Mouse (Mus musculus): ENCODE data around the gene Xntrpc. TPM values are rescaled to one million over a fixed set of nuclear protein-coding genes. Genes with fewer than 3 reads are reported as not detected.

The Xntrpc gene
- total RNA-seq, 2 experiments from 2014 or later: 1.5 to 1.8 TPM

GRCm38 (mm10) chr7:102132395-102132794 lies 66.9 kb downstream of the Xntrpc start:
- no peak for ATAC-seq (replicated peaks; ENCODE audit: poor library complexity, severe bottlenecking)

DNA sequence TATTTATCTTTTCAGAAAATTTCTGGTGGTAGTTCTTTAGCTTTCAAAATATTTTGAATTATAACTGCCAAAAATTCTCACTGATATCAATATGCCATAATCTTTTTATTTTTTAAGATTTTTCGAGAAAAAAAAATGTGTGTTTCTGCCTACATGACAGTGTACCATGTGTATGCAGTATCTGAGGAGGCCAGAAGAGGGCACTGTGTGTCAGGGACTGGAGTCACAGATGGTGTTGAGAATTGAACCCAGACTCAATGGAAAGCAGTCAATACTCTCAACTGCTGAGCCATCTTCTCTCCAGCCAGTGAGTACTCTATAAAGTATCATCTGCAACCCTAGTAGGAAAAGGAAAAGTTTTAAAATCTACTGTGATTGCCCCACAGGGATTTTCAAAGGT lies 72.0 kb downstream of the Xntrpc start:
- ATAC-seq (replicated peaks; ENCODE audit: poor library complexity, severe bottlenecking): peak; percentile 67

GRCm38 (mm10) chr7:102137898-102138297 lies 72.4 kb downstream of the Xntrpc start:
- no peak for ATAC-seq (replicated peaks; ENCODE audit: poor library complexity, severe bottlenecking)

Other genes starting within 250 kb of the Xntrpc start
- not detected in 2 replicates for gene Phox2a, start 247.4 kb upstream of the Xntrpc start, total RNA-seq (2014; fragmentation: Nextera tagmentation)
- not detected in 2 replicates for gene Phox2a, start 247.4 kb upstream of the Xntrpc start, total RNA-seq (2017)
- gene Inppl1, start 227.5 kb upstream of the Xntrpc start, total RNA-seq (2014; fragmentation: Nextera tagmentation): 2.0 and 6.5 TPM in 2 replicates
- 7.5 and 11.7 TPM in 2 replicates for gene Inppl1, start 227.5 kb upstream of the Xntrpc start, total RNA-seq (2017)
- not detected in 2 replicates for gene Folr2, start 208.5 kb upstream of the Xntrpc start, total RNA-seq (2014; fragmentation: Nextera tagmentation)
- gene Folr2, start 208.5 kb upstream of the Xntrpc start, total RNA-seq (2017): not detected in 2 replicates
- 111 and 144 TPM in 2 replicates for gene Anapc15, start 202.0 kb upstream of the Xntrpc start, total RNA-seq (2014; fragmentation: Nextera tagmentation)
- gene Anapc15, start 202.0 kb upstream of the Xntrpc start, total RNA-seq (2017): 80.1 and 145 TPM in 2 replicates
- not detected in 2 replicates for gene Folr1, start 194.9 kb upstream of the Xntrpc start, total RNA-seq (2014; fragmentation: Nextera tagmentation)
- gene Folr1, start 194.9 kb upstream of the Xntrpc start, total RNA-seq (2017): not detected in 2 replicates
- 76.6 and 89.7 TPM in 2 replicates for gene Lamtor1, start 159.8 kb upstream of the Xntrpc start, total RNA-seq (2014; fragmentation: Nextera tagmentation)
- gene Lamtor1, start 159.8 kb upstream of the Xntrpc start, total RNA-seq (2017): 70.9 and 91.7 TPM in 2 replicates
- not detected in 2 replicates for gene Tomt, start 159.4 kb upstream of the Xntrpc start, total RNA-seq (2014; fragmentation: Nextera tagmentation)
- gene Tomt, start 159.4 kb upstream of the Xntrpc start, total RNA-seq (2017): 0.09 TPM in 1 of 2 replicates, not detected in the other
- gene Lrrc51, start 131.8 kb upstream of the Xntrpc start, total RNA-seq (2014; fragmentation: Nextera tagmentation): 4.0 and 6.1 TPM in 2 replicates
- 3.8 TPM in 1 of 2 replicates, not detected in the other for gene Lrrc51, start 131.8 kb upstream of the Xntrpc start, total RNA-seq (2017)
- gene Numa1, start 131.6 kb upstream of the Xntrpc start, total RNA-seq (2014; fragmentation: Nextera tagmentation): 114 and 116 TPM in 2 replicates
- 153 and 204 TPM in 2 replicates for gene Numa1, start 131.6 kb upstream of the Xntrpc start, total RNA-seq (2017)
- gene Il18bp, start 47.0 kb upstream of the Xntrpc start, total RNA-seq (2014; fragmentation: Nextera tagmentation): 5.8 and 12.6 TPM in 2 replicates
- gene Il18bp, start 47.0 kb upstream of the Xntrpc start, total RNA-seq (2017): 1.1 and 3.7 TPM in 2 replicates
- gene Rnf121, start 244 bp upstream of the Xntrpc start, total RNA-seq (2014; fragmentation: Nextera tagmentation): 11.2 and 13.2 TPM in 2 replicates
- gene Rnf121, start 244 bp upstream of the Xntrpc start, total RNA-seq (2017): 12.0 and 13.1 TPM in 2 replicates
- gene Xndc1, start 202 bp upstream of the Xntrpc start, total RNA-seq (2014; fragmentation: Nextera tagmentation): 56.6 and 64.4 TPM in 2 replicates
- 17.0 and 23.2 TPM in 2 replicates for gene Xndc1, start 202 bp upstream of the Xntrpc start, total RNA-seq (2017)
- not detected in 2 replicates for gene Trpc2, start 17.4 kb downstream of the Xntrpc start, total RNA-seq (2014; fragmentation: Nextera tagmentation)
- not detected in 2 replicates for gene Trpc2, start 17.4 kb downstream of the Xntrpc start, total RNA-seq (2017)
- not detected in 2 replicates for gene Art1, start 36.0 kb downstream of the Xntrpc start, total RNA-seq (2014; fragmentation: Nextera tagmentation)
- 0.67 TPM in 1 of 2 replicates, not detected in the other for gene Art1, start 36.0 kb downstream of the Xntrpc start, total RNA-seq (2017)
- gene Art5, start 43.8 kb downstream of the Xntrpc start, total RNA-seq (2014; fragmentation: Nextera tagmentation): 1.9 TPM in 1 of 2 replicates, not detected in the other
- gene Art5, start 43.8 kb downstream of the Xntrpc start, total RNA-seq (2017): not detected in 2 replicates
- not detected in 2 replicates for gene Chrna10, start 51.1 kb downstream of the Xntrpc start, total RNA-seq (2014; fragmentation: Nextera tagmentation)
- not detected in 2 replicates for gene Chrna10, start 51.1 kb downstream of the Xntrpc start, total RNA-seq (2017)
- gene Nup98, start 144.5 kb downstream of the Xntrpc start, total RNA-seq (2014; fragmentation: Nextera tagmentation): 59.8 and 78.4 TPM in 2 replicates
- 42.2 and 45.3 TPM in 2 replicates for gene Nup98, start 144.5 kb downstream of the Xntrpc start, total RNA-seq (2017)
- 62.0 and 85.6 TPM in 2 replicates for gene Pgap2, start 144.5 kb downstream of the Xntrpc start, total RNA-seq (2014; fragmentation: Nextera tagmentation)
- 47.1 and 48.4 TPM in 2 replicates for gene Pgap2, start 144.5 kb downstream of the Xntrpc start, total RNA-seq (2017)
- 277 and 290 TPM in 2 replicates for gene Rhog, start 190.3 kb downstream of the Xntrpc start, total RNA-seq (2014; fragmentation: Nextera tagmentation)
- gene Rhog, start 190.3 kb downstream of the Xntrpc start, total RNA-seq (2017): 52.9 and 57.3 TPM in 2 replicates
- gene Stim1, start 202.1 kb downstream of the Xntrpc start, total RNA-seq (2014; fragmentation: Nextera tagmentation): 30.5 and 48.2 TPM in 2 replicates
- 22.9 and 28.3 TPM in 2 replicates for gene Stim1, start 202.1 kb downstream of the Xntrpc start, total RNA-seq (2017)